Mouse (Mus musculus): ENCODE results near the gene Tmem126a. TPM values are rescaled to one million over a fixed set of nuclear protein-coding genes. Genes with fewer than 3 reads are reported as not detected.

The Tmem126a gene
- total RNA-seq, 2 experiments from 2014 or later: 128 TPM

- intact Hi-C loops (cut with DNase I): loop anchor here (5.0 kb wide), 1 partner anchor 444 kb away; the partner anchor contains the start of gene Eed
- peak; percentile 73 for DNase-seq (ENCODE audit: low spot score)
Measured at GRCm38 (mm10) chr7:90426020-90427001, 30.7 kb downstream of the Tmem126a start, which contains the start of gene Ccdc89. Gene Ccdc89, plus strand, starts transcription at chr7:90426577.

GRCm38 (mm10) chr7:90409934-90410333, 47.1 kb downstream of the Tmem126a start:
- intact Hi-C loops (cut with DNase I): loop anchor here (5.0 kb wide), 2 partner anchors 128 to 413 kb away; no protein-coding TSS in a partner anchor
- DNase-seq (ENCODE audit: low spot score): no peak

Other genes starting within 250 kb of the Tmem126a start
- gene Ccdc83, start 191.5 kb downstream of the Tmem126a start, total RNA-seq (2021): under 1 TPM in 1 of 2 experiments, not detected in 1; 0.29 TPM
- 1 to 10 TPM; 2.5 to 3.2 TPM for gene Sytl2, start 155.0 kb downstream of the Tmem126a start, total RNA-seq (2021)
- under 1 TPM; 0.26 to 0.28 TPM for gene Ccdc89, start 30.7 kb downstream of the Tmem126a start, total RNA-seq (2021)
- 10 to 100 TPM; 20.9 to 22.4 TPM for gene Crebzf, start 14.5 kb downstream of the Tmem126a start, total RNA-seq (2021)
- 10 to 100 TPM; 24.1 to 27.0 TPM for gene Tmem126b, start 18.8 kb upstream of the Tmem126a start, total RNA-seq (2021)
- gene Dlg2, start 19.4 kb upstream of the Tmem126a start, total RNA-seq (2021): 1 to 10 TPM; 1.0 to 1.9 TPM